ENCODE assay signal across 7 mouse cellular contexts in genomic region chrX:52453445-52454182, GRCm38 (mm10).
DNase-seq lines count a peak whose midpoint lies in the region; ATAC-seq lines count a peak whose summit lies in the region.

No protein-coding gene starts in this region.

- H3K27me3 ChIP-seq in midbrain, embryonic 16.5 days (ENCODE audit: control insufficient read depth, insufficient read depth, low read depth, low read length): no peaks in the 10 kb centered on the region

- ATAC-seq in midbrain, embryonic 16.5 days: peak; percentile 83

- no peaks in the 10 kb centered on the region for H3K9me3 ChIP-seq in midbrain, embryonic 16.5 days (replicated peaks; ENCODE audit: control insufficient read depth, low read length, poor library complexity, severe bottlenecking)

- H3K4me3 ChIP-seq in midbrain, embryonic 16.5 days (ENCODE audit: low read depth, low read length): no peak overlapping the region

- H3K36me3 ChIP-seq in midbrain, embryonic 16.5 days (ENCODE audit: control insufficient read depth, insufficient read depth, low read length): no peaks in the 10 kb centered on the region

- intact Hi-C loops in left cerebral cortex, postnatal 36 days (cut with DNase I): loop anchor here (2.0 to 5.0 kb wide), 2 partner anchors 199 to 264 kb away; no protein-coding TSS in a partner anchor

- no peaks in the 10 kb centered on the region for H3K4me1 ChIP-seq in midbrain, embryonic 16.5 days (ENCODE audit: control insufficient read depth, insufficient read depth, low read length)

- no peak overlapping the region for H3K9ac ChIP-seq in midbrain, embryonic 16.5 days (ENCODE audit: low read depth, low read length)

- DNase-seq in adrenal gland, adult 2 months: peak; percentile 59
- peak; percentile 79 for DNase-seq in embryo, embryonic 11 days
- DNase-seq in gastrocnemius, postnatal 4 days (ENCODE audit: low spot score in 2 of 2): peak; percentile 37 to 47
- DNase-seq in kidney, adult 11 months: peak; percentile 52
- DNase-seq in left cerebral cortex, postnatal 36 days (ENCODE audit: low spot score in 2 of 2): peak; percentile 49 to 63
- peak; percentile 6 to 23 for DNase-seq in spleen, postnatal 14 days (ENCODE audit: low spot score in 2 of 2)

- 19% methylated on average over 6 of the region's 6 CpGs for WGBS in midbrain, embryonic 16.5 days

- H3K27ac ChIP-seq in midbrain, embryonic 16.5 days (ENCODE audit: low read length): no peak overlapping the region

- H3K4me2 ChIP-seq in midbrain, embryonic 16.5 days (ENCODE audit: low read length): no peak overlapping the region

Comparison
In these comparisons a context has a peak if more than half of its experiments do, and no peak if none do; other contexts are left out.
1. DNase-seq: peak in every context shown above with its lines; median percentile 79 in embryo, embryonic 11 days; 59 in adrenal gland, adult 2 months; 56 in left cerebral cortex, postnatal 36 days; 52 in kidney, adult 11 months; 42 in gastrocnemius, postnatal 4 days; 14 in spleen, postnatal 14 days.